Mouse (Mus musculus): Measurements from ENCODE around the gene Scfd2.

DNA sequence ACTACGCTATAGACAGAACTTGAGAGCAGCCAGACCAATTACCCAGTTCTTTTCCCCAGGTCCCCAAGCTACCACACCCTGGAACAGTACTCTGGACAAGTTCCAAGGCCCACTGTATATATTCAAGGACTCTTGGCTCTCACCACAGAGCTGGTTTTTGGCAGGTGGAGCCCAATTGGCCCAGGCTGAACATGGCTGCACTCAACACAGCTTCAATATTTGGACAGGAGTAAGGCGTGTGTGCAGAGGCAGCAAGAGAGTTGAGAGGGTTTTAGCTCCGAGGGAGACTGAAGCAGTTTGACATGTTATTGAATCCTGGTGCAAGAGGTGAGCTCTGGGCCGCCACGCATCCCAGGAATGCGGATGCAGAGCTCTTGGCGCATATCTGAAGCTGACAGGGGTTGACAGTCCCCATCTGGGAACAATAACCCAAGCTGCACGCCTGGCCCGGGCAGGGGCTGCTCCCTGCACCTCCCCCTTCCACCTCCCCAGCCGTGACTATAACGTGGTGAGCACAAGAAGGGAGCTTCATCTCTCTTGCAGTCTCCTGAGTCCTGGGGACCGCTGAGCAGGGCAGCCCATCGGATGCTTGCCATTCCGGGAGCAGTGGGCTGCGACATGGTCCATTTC, 370.1 kb downstream of the Scfd2 start:
- no peak for TF ChIP-seq CTCF (IDR thresholded peaks at IDR 0.05; ENCODE audit: insufficient read depth, low read length)
- TF ChIP-seq POLR2A (IDR thresholded peaks at IDR 0.05; ENCODE audit: borderline replicate concordance, extremely low read depth, low read depth, low read length) = no peak
